Mouse (Mus musculus): ENCODE measurements around the gene Adgre1. TPM values are rescaled to one million over a fixed set of nuclear protein-coding genes. Genes with fewer than 3 reads are reported as not detected.

The Adgre1 gene
- 14.3 TPM for polyA plus RNA-seq (2014; fragmentation: Illumina TruSeq; extraction: RNeasy Lipid Tissue Mini Kit (QIAGEN cat#74804); ENCODE audit: low read depth, low replicate concordance)

DNA sequence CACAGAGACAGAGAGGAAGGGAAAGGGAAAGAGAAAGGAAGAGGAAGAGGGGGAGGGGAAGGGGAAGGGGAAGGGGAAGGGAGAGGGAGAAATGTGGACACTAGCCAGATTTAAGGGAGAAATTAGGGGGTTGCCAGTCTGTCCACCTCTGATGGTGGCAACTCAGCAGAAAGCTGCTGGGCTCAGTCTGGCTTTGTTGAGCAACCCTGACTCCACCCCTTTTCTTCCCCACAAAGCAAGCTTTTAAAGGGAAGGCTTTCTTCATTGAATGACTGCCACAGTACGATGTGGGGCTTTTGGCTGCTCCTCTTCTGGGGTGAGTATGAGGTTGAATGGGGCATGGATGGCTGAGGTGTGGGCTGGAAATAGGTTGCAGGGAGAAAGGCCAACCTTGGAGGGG is at the start of gene Adgre1:
TSS of gene Adgre1 (plus strand) at position 251 of the 400 bp plus-strand sequence.

Other genes with a start within 250 kb of the Adgre1 start
- not detected for gene Cd70, start 208.9 kb upstream of the Adgre1 start, polyA plus RNA-seq (2014; fragmentation: Illumina TruSeq; extraction: RNeasy Lipid Tissue Mini Kit (QIAGEN cat#74804); ENCODE audit: low read depth, low replicate concordance)
- not detected for gene Tnfsf14, start 164.5 kb upstream of the Adgre1 start, polyA plus RNA-seq (2014; fragmentation: Illumina TruSeq; extraction: RNeasy Lipid Tissue Mini Kit (QIAGEN cat#74804); ENCODE audit: low read depth, low replicate concordance)
- 48.2 TPM for gene C3, start 130.6 kb upstream of the Adgre1 start, polyA plus RNA-seq (2014; fragmentation: Illumina TruSeq; extraction: RNeasy Lipid Tissue Mini Kit (QIAGEN cat#74804); ENCODE audit: low read depth, low replicate concordance)
- gene Gpr108, start 110.2 kb upstream of the Adgre1 start, polyA plus RNA-seq (2014; fragmentation: Illumina TruSeq; extraction: RNeasy Lipid Tissue Mini Kit (QIAGEN cat#74804); ENCODE audit: low read depth, low replicate concordance), result 2.0 TPM
- 6.3 TPM for gene Trip10, start 109.2 kb upstream of the Adgre1 start, polyA plus RNA-seq (2014; fragmentation: Illumina TruSeq; extraction: RNeasy Lipid Tissue Mini Kit (QIAGEN cat#74804); ENCODE audit: low read depth, low replicate concordance)
- 1.7 TPM for gene Vav1, start 79.6 kb upstream of the Adgre1 start, polyA plus RNA-seq (2014; fragmentation: Illumina TruSeq; extraction: RNeasy Lipid Tissue Mini Kit (QIAGEN cat#74804); ENCODE audit: low read depth, low replicate concordance)
- gene Vmn2r120, start 186.8 kb downstream of the Adgre1 start, polyA plus RNA-seq (2014; fragmentation: Illumina TruSeq; extraction: RNeasy Lipid Tissue Mini Kit (QIAGEN cat#74804); ENCODE audit: low read depth, low replicate concordance), result not detected

All from sigmoid colon, adult 10 weeks (tissue).